Mouse (Mus musculus) heart, adult 2 months (tissue): ENCODE results near the gene Meioc. TPM values are rescaled to one million over a fixed set of nuclear protein-coding genes. Genes with fewer than 3 reads are reported as not detected.
"Not testable (repeated sequence)": the region's sequence is repeated elsewhere in the genome, so short reads cannot be mapped to it uniquely, and the experiment has no call there.

Source experiments
- DNase-seq, 2 experiments: peaks; one replicate each; pipeline ENCODE4 v3.0.0; 2021
- H3K27ac ChIP-seq: fragments of 200-600 bp; 2 replicates; pipeline ENCODE4 v1.8.1; 2022
- H3K27me3 ChIP-seq: fragments of 200-500 bp; 2 replicates; pipeline ENCODE4 v1.6.1; 2012; ENCODE audit warnings: mild to moderate bottlenecking, low read length, inconsistent platforms, mixed read lengths; ENCODE audit not compliant: control insufficient read depth, insufficient read depth
- H3K36me3 ChIP-seq: fragments of 200-500 bp; 2 replicates; pipeline ENCODE4 v1.6.1; 2012; ENCODE audit warnings: low read length, inconsistent platforms; ENCODE audit not compliant: control insufficient read depth, insufficient read depth
- H3K4me1 ChIP-seq: fragments of 200-500 bp; 2 replicates; pipeline ENCODE4 v1.6.1; 2011; ENCODE audit warnings: low read length; ENCODE audit not compliant: control insufficient read depth, insufficient read depth
- H3K4me3 ChIP-seq: fragments of 200-600 bp; 2 replicates; pipeline ENCODE4 v1.8.1; 2022
- H3K79me2 ChIP-seq: fragments of 200-500 bp; replicated peaks from 2 replicates; pipeline ENCODE4 v1.6.1; 2012; ENCODE audit warnings: mild to moderate bottlenecking, inconsistent platforms, low read length, moderate library complexity, mixed read lengths; ENCODE audit not compliant: control insufficient read depth, insufficient read depth
- H3K9ac ChIP-seq: fragments of 200-500 bp; 2 replicates; pipeline ENCODE4 v1.6.1; 2012; ENCODE audit warnings: low read depth, mild to moderate bottlenecking, control low read depth, inconsistent platforms, low read length, mixed read lengths
- CTCF ChIP-seq: fragments of 200-600 bp; IDR thresholded peaks from 2 replicates; pipeline ENCODE4 v1.8.1; 2022; ENCODE audit warnings: antibody characterized with exemption, mild to moderate bottlenecking, moderate library complexity
- EP300 ChIP-seq: fragments of 200-500 bp; IDR thresholded peaks from 2 replicates; pipeline ENCODE4 v1.6.1; 2011; ENCODE audit warnings: low read depth, low read length, control low read depth; ENCODE audit not compliant: insufficient read depth
- POLR2A ChIP-seq: fragments of 200-500 bp; IDR thresholded peaks from 2 replicates; pipeline ENCODE4 v1.6.1; 2011; ENCODE audit warnings: mild to moderate bottlenecking, low read depth, low read length, control low read depth; ENCODE audit not compliant: insufficient read depth
- WGBS: fragments of 180-500 bp; shearing (Covaris S2); methylation state at CpG from one replicate; pipeline ENCODE4 v1.1.7; 2018; 5-methylcytosine and 5-hydroxymethylcytosine counted together
- intact Hi-C: fragments of 180-260 bp; cut with DNase I; formaldehyde crosslinking; loops from one replicate; pipeline ENCODE4 v1.15.1; 2025
- polyA plus RNA-seq: library from polyadenylated mRNA; depleted of rRNA; stranded (reverse); fragments of >200 nt; gene quantifications from 2 replicates; pipeline ENCODE4 v1.2.3, GENCODE M21; 2012
- total RNA-seq, 2 experiments: library from RNA; stranded (reverse); gene quantifications; 2 replicates each; pipeline ENCODE4 v1.2.3; 2021

Meioc gene
- total and polyA plus RNA-seq, 3 experiments, result not detected

DNA sequence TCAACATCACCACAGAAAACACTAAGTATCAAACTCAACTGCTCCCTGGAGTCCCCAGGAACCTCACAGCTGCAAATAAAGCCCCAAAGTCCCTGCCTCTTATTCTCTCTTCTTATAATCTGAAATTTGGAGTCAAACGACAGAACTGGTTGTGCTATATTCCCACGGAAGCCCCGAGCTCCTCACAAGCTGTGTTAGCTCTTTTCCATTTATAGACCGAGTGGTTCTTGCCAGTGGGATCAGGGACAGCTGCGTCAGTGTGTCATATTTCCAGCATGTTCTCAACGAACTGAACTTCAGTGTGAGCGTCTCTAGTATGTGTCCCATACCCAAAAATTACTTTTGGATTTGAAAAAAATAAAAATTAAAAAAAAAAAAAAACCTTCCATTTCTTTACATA is 31.8 kb downstream of the Meioc start:
- no peak for DNase-seq
- no peaks in the 10 kb centered on the region for H3K79me2 ChIP-seq
- TF ChIP-seq CTCF (no peak), POLR2A (no peak), EP300 (no peak)
- H3K9ac ChIP-seq, result no peak overlapping the region
- no peak overlapping the region for H3K27ac ChIP-seq
- H3K4me1 ChIP-seq, result no peaks in the 10 kb centered on the region; the same call in 1 of the 2 replicates
- no peaks in the 10 kb centered on the region for H3K27me3 ChIP-seq
- no peaks in the 10 kb centered on the region for H3K36me3 ChIP-seq
- WGBS, result 80% methylated on average over 7 of the region's 7 CpGs
- intact Hi-C loops, result no loop called here
- no peak overlapping the region for H3K4me3 ChIP-seq

- H3K4me1 ChIP-seq, result no peaks in the 10 kb centered on the region; the same call in 1 of the 2 replicates
- no peaks in the 10 kb centered on the region for H3K79me2 ChIP-seq
- peak within 1 kb of the TSS; percentile 88 for H3K27ac ChIP-seq
- peak within 1 kb of the TSS; percentile 87 for H3K4me3 ChIP-seq
- DNase-seq, result peak; percentile 92 to 93
- under 1% methylated on average over 49 of the region's 49 CpGs for WGBS
- peak; percentile 87; the same call in 1 of the 2 replicates for TF ChIP-seq POLR2A
- no peak for TF ChIP-seq EP300
- H3K36me3 ChIP-seq, result no peaks in the 10 kb centered on the region
- peak within 1 kb of the TSS; percentile 74 for H3K9ac ChIP-seq
- intact Hi-C loops, result no loop called here
- no peaks in the 10 kb centered on the region for H3K27me3 ChIP-seq
Measured at GRCm38 (mm10) chr11:102697338-102698017, 34.0 kb downstream of the Meioc start, which contains the start of gene Ccdc43. Ccdc43 (minus strand) TSS chr11:102697782.

GRCm38 (mm10) chr11:102698018-102698476 is 34.5 kb downstream of the Meioc start:
- no peak for DNase-seq
- intact Hi-C loops, result no loop called here
- TF ChIP-seq POLR2A (no peak), CTCF (peak; percentile 8; the same call in 1 of the 2 replicates), EP300 (no peak)
- Histone ChIP-seq H3K4me3 (peak overlapping the region; percentile 87), H3K9ac (peak overlapping the region; percentile 74), H3K36me3 (no peaks in the 10 kb centered on the region), H3K79me2 (no peaks in the 10 kb centered on the region), H3K27ac (peak overlapping the region; percentile 88), H3K4me1 (no peaks in the 10 kb centered on the region; the same call in 1 of the 2 replicates), H3K27me3 (no peaks in the 10 kb centered on the region)
- WGBS, result 11% methylated on average over 9 of the region's 9 CpGs

DNA sequence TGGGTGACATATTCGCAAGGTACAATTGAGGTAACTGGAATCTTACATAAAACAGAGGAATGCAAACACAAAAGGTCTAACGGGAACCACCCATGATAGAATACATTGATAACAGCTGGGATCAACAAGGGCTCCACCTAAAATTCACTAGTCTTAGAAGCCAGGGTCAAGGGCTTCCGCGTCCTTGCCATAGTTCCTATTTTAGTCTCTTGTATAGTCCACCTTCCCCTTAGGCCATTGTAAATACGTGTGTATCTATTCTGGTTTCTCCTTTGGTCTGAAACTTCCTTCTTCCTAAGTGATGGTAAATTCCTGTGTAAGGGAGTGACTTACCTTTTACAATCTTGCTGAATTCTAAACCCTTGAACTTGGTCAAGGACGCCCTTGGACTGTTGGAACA is 38.7 kb downstream of the Meioc start:
- H3K9ac ChIP-seq, H3K27me3 ChIP-seq, H3K27ac ChIP-seq, H3K4me3 ChIP-seq, intact Hi-C loops, H3K79me2 ChIP-seq, H3K36me3 ChIP-seq, H3K4me1 ChIP-seq, DNase-seq: not testable (repeated sequence)
- WGBS, result 89% methylated on average over 6 of the region's 6 CpGs

GRCm38 (mm10) chr11:102712411-102712810 is 48.9 kb downstream of the Meioc start:
- 86% methylated on average over 4 of the region's 4 CpGs for WGBS
- H3K27me3 ChIP-seq, result no peaks in the 10 kb centered on the region
- intact Hi-C loops, result no loop called here
- H3K79me2 ChIP-seq, result no peaks in the 10 kb centered on the region
- H3K4me1 ChIP-seq, result no peaks in the 10 kb centered on the region
- no peak overlapping the region for H3K27ac ChIP-seq
- no peak for DNase-seq
- TF ChIP-seq POLR2A, result no peak
- TF ChIP-seq CTCF, result no peak
- no peak for TF ChIP-seq EP300
- no peaks in the 10 kb centered on the region for H3K36me3 ChIP-seq
- no peak overlapping the region for H3K4me3 ChIP-seq
- H3K9ac ChIP-seq, result no peak overlapping the region

GRCm38 (mm10) chr11:102714578-102714977 is 51.1 kb downstream of the Meioc start:
- H3K27ac ChIP-seq, H3K4me1 ChIP-seq, intact Hi-C loops, H3K27me3 ChIP-seq, H3K9ac ChIP-seq, H3K4me3 ChIP-seq, H3K79me2 ChIP-seq, DNase-seq, H3K36me3 ChIP-seq: not testable (repeated sequence)
- TF ChIP-seq CTCF, result peak; percentile 58
- WGBS, result 77% methylated on average over 2 of the region's 2 CpGs
